In the genomic region with DNA sequence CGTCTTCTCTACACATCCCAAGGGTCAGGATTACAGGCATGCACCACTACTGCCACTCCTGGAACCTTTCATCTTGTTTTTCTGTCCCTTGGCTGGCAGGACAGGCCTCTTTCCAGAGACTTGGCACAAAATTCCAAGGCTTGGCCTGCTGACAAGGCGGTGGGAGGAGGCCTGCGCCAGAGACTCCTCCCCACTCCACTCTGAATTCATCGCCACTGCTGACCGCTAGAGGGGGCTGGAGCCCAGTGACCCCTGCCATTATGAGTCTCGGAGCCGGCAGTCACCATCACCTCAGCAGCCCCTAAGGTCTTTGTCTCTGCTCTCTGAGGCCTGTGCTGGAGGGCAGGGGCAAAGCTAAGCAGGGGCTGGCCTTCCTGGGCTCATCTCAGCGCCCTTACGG, we compare ENCODE assay signal across 7 mouse cellular contexts. TPM values are rescaled to one million over a fixed set of nuclear protein-coding genes. Genes with fewer than 3 reads are reported as not detected.
A peak's percentile ranks its signal among the peaks of the same experiment; 100 is the strongest.
DNase-seq lines count a peak whose midpoint lies in the region; ATAC-seq lines count a peak whose summit lies in the region.

No protein-coding gene starts in this region.

- no peak overlapping the region for H3K9ac ChIP-seq in embryonic facial prominence, embryonic 13.5 days
- H3K9ac ChIP-seq in limb, embryonic 11.5 days (ENCODE audit: low read length), result no peak overlapping the region
- no peak overlapping the region for H3K9ac ChIP-seq in midbrain, embryonic 14.5 days (replicated peaks; ENCODE audit: low read length)

- peak; percentile 95 for DNase-seq in adrenal gland, postnatal 25 days
- DNase-seq in heart, adult 18-20 months, result peak; percentile 88 to 90
- peak; percentile 94 for DNase-seq in kidney, adult 18-20 months
- peak; percentile 92 for DNase-seq in limb, embryonic 11.5 days (ENCODE audit: low spot score)
- DNase-seq in midbrain, embryonic 14.5 days, result peak; percentile 85
- peak; percentile 70 to 85 for DNase-seq in spleen, postnatal 10 days (ENCODE audit: low spot score in 2 of 2)

- ATAC-seq in embryonic facial prominence, embryonic 13.5 days (ENCODE audit: insufficient number of reproducible peaks, insufficient read depth, low FRiP score, low TSS enrichment, low read depth), result peak; percentile 57; the same call in 1 of the 2 replicates
- peak; percentile 72; the same call in 1 of the 2 replicates for ATAC-seq in limb, embryonic 11.5 days (ENCODE audit: insufficient number of reproducible peaks, low FRiP score, low TSS enrichment, low read depth)
- peak; percentile 74; the same call in 1 of the 2 replicates for ATAC-seq in midbrain, embryonic 14.5 days (ENCODE audit: low FRiP score, low TSS enrichment)

- no peaks in the 10 kb centered on the region for H3K27me3 ChIP-seq in embryonic facial prominence, embryonic 13.5 days
- H3K27me3 ChIP-seq in limb, embryonic 11.5 days (ENCODE audit: control insufficient read depth, insufficient read depth, low read length), result no peaks in the 10 kb centered on the region
- H3K27me3 ChIP-seq in midbrain, embryonic 14.5 days (ENCODE audit: control insufficient read depth, insufficient read depth, low read length), result no peaks in the 10 kb centered on the region

- H3K4me1 ChIP-seq in embryonic facial prominence, embryonic 13.5 days, result peaks cover 32% of the 10 kb centered on the region
- peaks cover 3% of the 10 kb centered on the region; the same call in 1 of the 2 replicates for H3K4me1 ChIP-seq in limb, embryonic 11.5 days (ENCODE audit: control insufficient read depth, insufficient read depth, low read length)
- peaks cover 18% of the 10 kb centered on the region for H3K4me1 ChIP-seq in midbrain, embryonic 14.5 days (ENCODE audit: control insufficient read depth, insufficient read depth, low read length)

- H3K4me2 ChIP-seq in embryonic facial prominence, embryonic 13.5 days, result 0 out of 2 replicates have a peak overlapping the region, but pooled peaks have one; percentile 7
- no peak overlapping the region for H3K4me2 ChIP-seq in limb, embryonic 11.5 days (ENCODE audit: low read depth, severe bottlenecking)
- no peak overlapping the region for H3K4me2 ChIP-seq in midbrain, embryonic 14.5 days (ENCODE audit: low read length)

- 10% methylated on average over 9 of the region's 9 CpGs for WGBS in embryonic facial prominence, embryonic 13.5 days
- WGBS in limb, embryonic 11.5 days, result 8% methylated on average over 9 of the region's 9 CpGs
- WGBS in midbrain, embryonic 14.5 days, result 6% methylated on average over 9 of the region's 9 CpGs

- H3K4me3 ChIP-seq in embryonic facial prominence, embryonic 13.5 days, result no peak overlapping the region
- H3K4me3 ChIP-seq in limb, embryonic 11.5 days (ENCODE audit: low read depth, low read length), result no peak overlapping the region
- H3K4me3 ChIP-seq in midbrain, embryonic 14.5 days (replicated peaks; ENCODE audit: low read depth, low read length), result no peak overlapping the region

- H3K36me3 ChIP-seq in embryonic facial prominence, embryonic 13.5 days, result no peaks in the 10 kb centered on the region
- H3K36me3 ChIP-seq in limb, embryonic 11.5 days (ENCODE audit: control insufficient read depth, insufficient read depth, low read length), result no peaks in the 10 kb centered on the region
- H3K36me3 ChIP-seq in midbrain, embryonic 14.5 days (ENCODE audit: control insufficient read depth, insufficient read depth, low read length), result no peaks in the 10 kb centered on the region

- H3K9me3 ChIP-seq in embryonic facial prominence, embryonic 13.5 days, result no peaks in the 10 kb centered on the region
- H3K9me3 ChIP-seq in limb, embryonic 11.5 days (ENCODE audit: control insufficient read depth, low read length), result no peaks in the 10 kb centered on the region
- H3K9me3 ChIP-seq in midbrain, embryonic 14.5 days (ENCODE audit: control insufficient read depth, low read length), result no peaks in the 10 kb centered on the region

- H3K27ac ChIP-seq in embryonic facial prominence, embryonic 13.5 days, result no peak overlapping the region; the same call in 1 of the 2 replicates
- no peak overlapping the region for H3K27ac ChIP-seq in limb, embryonic 11.5 days (replicated peaks; ENCODE audit: low read depth, low read length)
- H3K27ac ChIP-seq in midbrain, embryonic 14.5 days (replicated peaks; ENCODE audit: low read depth, low read length), result peak overlapping the region; percentile 27

RNA-seq across cellular contexts. Expression of gene Commd7, which starts 23.0 kb away (rescaled TPM):
- total RNA-seq in adrenal gland, postnatal 25 days (2021), result 39.0 and 44.0 TPM in 2 replicates
- 74.6 and 82.1 TPM in 2 replicates for polyA plus RNA-seq in embryonic facial prominence, embryonic 13.5 days (2015; fragmentation: Nextera tagmentation; extraction: Ambion mirVana)
- total RNA-seq in heart, adult 18-20 months (2021), result 10 to 100 TPM; 15.3 to 15.8 TPM
- 63.7 and 67.4 TPM in 2 replicates for polyA plus RNA-seq in limb, embryonic 11.5 days (2014; fragmentation: Nextera tagmentation; extraction: Ambion mirVana)
- 76.0 and 92.8 TPM in 2 replicates for polyA plus RNA-seq in midbrain, embryonic 14.5 days (2014; fragmentation: Nextera tagmentation; extraction: Ambion mirVana)

RNA-seq across cellular contexts. Expression of gene Dnmt3b, which starts 39.7 kb away (rescaled TPM):
- total RNA-seq in adrenal gland, postnatal 25 days (2021), result 4.2 and 4.4 TPM in 2 replicates
- 10.2 and 10.7 TPM in 2 replicates for polyA plus RNA-seq in embryonic facial prominence, embryonic 13.5 days (2015; fragmentation: Nextera tagmentation; extraction: Ambion mirVana)
- total RNA-seq in heart, adult 18-20 months (2021), result 1 to 10 TPM in 1 of 2 experiments, under 1 TPM in 1; 0.57 to 1.1 TPM
- polyA plus RNA-seq in limb, embryonic 11.5 days (2014; fragmentation: Nextera tagmentation; extraction: Ambion mirVana), result 20.3 and 22.0 TPM in 2 replicates
- polyA plus RNA-seq in midbrain, embryonic 14.5 days (2014; fragmentation: Nextera tagmentation; extraction: Ambion mirVana), result 3.1 and 3.2 TPM in 2 replicates
